Comparison of ENCODE assay signal across 26 mouse cellular contexts in the genomic region with DNA sequence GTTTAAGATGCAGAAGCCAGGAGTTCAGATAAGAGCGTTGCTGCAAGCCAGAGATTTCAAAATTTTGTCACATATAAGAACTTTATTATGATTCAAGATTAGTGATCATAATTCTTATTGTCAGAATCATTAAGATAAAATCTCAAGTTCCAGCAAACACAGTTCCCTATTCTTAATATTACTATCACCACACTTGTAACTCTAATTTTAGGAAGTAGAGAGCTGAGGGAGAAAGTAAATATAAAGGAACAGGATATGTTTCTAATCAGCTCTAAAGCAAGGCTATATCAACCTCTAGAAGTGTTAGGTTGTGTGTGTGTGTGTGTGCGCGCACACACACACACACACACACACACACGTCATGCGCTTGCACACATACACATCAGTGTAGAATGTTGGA.
"Had no signal": no experiment of that assay in that cellular context is flagged by ENCODE, and none has a peak within 500 bp of the region (broad histone marks: within the 10 kb centered on the region; RNA-seq: fewer than 3 reads in every experiment).

No protein-coding gene starts in this region.

- H3K27ac ChIP-seq: gastrocnemius, adult 2 months; heart, embryonic 10.5 days; hindbrain, embryonic 10.5 days; hindbrain, embryonic 12.5 days; hindbrain, embryonic 14.5 days; intestine, embryonic 15.5 days; limb, embryonic 13.5 days; limb, embryonic 15.5 days; liver, embryonic 12.5 days; liver, embryonic 14.5 days had no signal

- H3K9me3 ChIP-seq: heart, embryonic 10.5 days; heart, embryonic 12.5 days; hindbrain, embryonic 10.5 days; hindbrain, embryonic 12.5 days; intestine, embryonic 15.5 days; limb, embryonic 13.5 days; limb, embryonic 15.5 days; liver, embryonic 12.5 days had no signal

- ATAC-seq: hindbrain, embryonic 16.5 days; inflammation-experienced regulatory T-cells, adult 6 months; intestine, embryonic 15.5 days; intestine, postnatal 0 days; liver, embryonic 12.5 days had no signal

- H3K4me2 ChIP-seq: heart, embryonic 12.5 days; hindbrain, embryonic 12.5 days; hindbrain, embryonic 14.5 days; intestine, embryonic 15.5 days; limb, embryonic 13.5 days; limb, embryonic 15.5 days; liver, embryonic 12.5 days had no signal

- H3K4me3 ChIP-seq: gastrocnemius, adult 2 months; heart, embryonic 10.5 days; heart, embryonic 12.5 days; hindbrain, embryonic 10.5 days; hindbrain, embryonic 12.5 days; intestine, embryonic 15.5 days; limb, embryonic 13.5 days; limb, embryonic 15.5 days; liver, embryonic 12.5 days had no signal

- H3K4me1 ChIP-seq: heart, embryonic 10.5 days; limb, embryonic 15.5 days had no signal

- H3K36me3 ChIP-seq: heart, embryonic 10.5 days; intestine, embryonic 15.5 days; limb, embryonic 13.5 days; limb, embryonic 15.5 days had no signal

- H3K27me3 ChIP-seq: heart, embryonic 12.5 days; hindbrain, embryonic 12.5 days; intestine, embryonic 15.5 days; limb, embryonic 13.5 days; limb, embryonic 15.5 days; liver, embryonic 12.5 days had no signal

- H3K9ac ChIP-seq: heart, embryonic 12.5 days; hindbrain, embryonic 12.5 days; hindbrain, embryonic 14.5 days; intestine, embryonic 15.5 days; limb, embryonic 13.5 days; limb, embryonic 15.5 days; liver, embryonic 12.5 days; liver, embryonic 14.5 days had no signal

- DNase-seq: gastrocnemius, adult 2 months; gastrocnemius, postnatal 10 days; gastrocnemius, postnatal 25 days; heart, adult 18-20 months; heart, postnatal 10 days; heart, postnatal 4 days; kidney, adult 18-20 months; kidney, adult 8-10 months; kidney, postnatal 10 days; kidney, postnatal 25 days; kidney, postnatal 4 days; layer of hippocampus, adult 9-11 months; layer of hippocampus, postnatal 36 days had no signal
